Mouse (Mus musculus): ENCODE measurements around the gene Olfr705.
"Not testable (repeated sequence)": the region's sequence is repeated elsewhere in the genome, so short reads cannot be mapped to it uniquely, and the experiment has no call there.

Gene Olfr705

DNA sequence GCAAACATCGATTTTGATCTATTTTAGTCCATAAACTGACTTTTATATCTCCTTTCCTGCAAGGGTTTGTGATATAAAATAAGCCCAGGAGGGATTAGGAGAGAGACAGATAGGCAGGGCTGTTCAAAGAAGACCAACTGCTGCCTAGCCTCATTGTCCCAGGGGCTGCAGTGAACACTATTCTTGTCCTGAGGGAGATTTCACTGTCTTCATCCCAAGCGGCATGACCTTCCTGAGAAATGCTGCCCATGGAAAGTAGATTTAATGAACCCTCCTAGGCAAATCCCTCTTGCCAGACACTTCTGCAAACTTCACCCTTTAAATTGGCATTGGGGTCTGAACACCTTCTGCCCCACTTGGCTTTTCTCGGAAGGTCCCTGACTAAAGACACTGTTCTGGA is at the start of gene Olfr705:
Gene Olfr705, minus strand, starts transcription at position 101 of the 400 bp plus-strand sequence.
- CTCF ChIA-PET = no interaction called here

DNA sequence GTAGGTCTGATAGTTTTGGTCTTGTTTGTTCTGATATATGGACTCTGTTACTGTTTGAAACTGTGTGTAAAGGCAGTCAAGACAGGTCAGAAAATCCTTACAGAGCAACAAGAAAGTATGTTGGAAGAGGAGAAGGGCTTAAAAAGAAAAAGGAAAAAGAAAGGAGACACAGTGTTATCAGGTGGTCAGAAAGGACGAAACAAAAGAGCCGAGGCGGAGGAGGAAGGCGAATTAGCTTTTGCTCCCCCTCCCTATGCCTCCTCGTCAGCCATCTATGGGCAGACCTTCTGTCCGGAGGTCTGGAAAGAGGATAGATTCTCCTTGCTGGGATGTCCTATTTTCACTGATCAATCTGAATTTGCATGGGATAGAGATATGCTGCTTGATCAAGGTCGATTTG is 44.3 kb upstream of the Olfr705 start:
- CTCF ChIA-PET = not testable (repeated sequence)

DNA sequence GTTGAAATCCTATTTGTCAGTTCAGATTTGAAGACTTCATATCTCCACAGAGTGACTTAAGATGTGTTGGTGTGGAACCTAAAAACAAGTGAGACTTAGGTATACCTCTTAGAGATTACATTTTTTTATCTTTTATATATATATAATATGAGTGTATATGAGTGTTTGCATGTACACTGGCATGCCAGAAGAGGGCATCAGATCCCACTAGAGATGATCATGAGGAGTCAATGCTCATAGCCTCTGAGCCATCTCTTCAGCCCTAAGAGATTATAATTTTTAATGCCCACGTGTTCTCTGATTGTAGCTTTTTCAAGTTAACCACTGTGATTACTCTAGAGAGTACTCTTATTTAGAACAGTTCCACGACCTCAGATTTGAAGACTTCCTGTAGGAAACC is 31.0 kb upstream of the Olfr705 start, which contains the start of gene Olfr1532-ps1:
Gene Olfr1532-ps1, plus strand, starts transcription at position 326 of the 400 bp plus-strand sequence.
- CTCF ChIA-PET = no interaction called here

DNA sequence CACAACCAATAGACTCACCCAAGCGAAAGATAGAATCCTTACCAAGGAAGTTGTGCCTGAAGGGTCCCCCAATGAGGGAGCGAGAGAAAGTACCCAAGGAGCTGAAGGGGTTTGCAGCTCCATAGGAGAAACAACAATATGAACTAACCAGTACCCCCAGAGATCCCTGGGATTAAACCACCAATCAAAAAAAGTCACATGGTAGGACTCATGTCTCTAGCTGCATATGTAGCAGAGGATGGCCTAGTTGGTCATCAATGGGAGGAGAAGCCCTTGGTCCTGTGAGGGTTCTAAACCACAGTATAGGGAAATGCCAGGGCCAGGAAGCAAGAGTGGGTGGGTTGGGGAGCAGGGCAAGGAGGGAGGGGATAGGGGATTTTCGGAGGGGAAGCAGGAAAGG is 24.4 kb upstream of the Olfr705 start, which contains the start of gene Olfr707:
Gene Olfr707, minus strand, starts transcription at position 101 of the 400 bp plus-strand sequence.
- CTCF ChIA-PET = not testable (repeated sequence)

DNA sequence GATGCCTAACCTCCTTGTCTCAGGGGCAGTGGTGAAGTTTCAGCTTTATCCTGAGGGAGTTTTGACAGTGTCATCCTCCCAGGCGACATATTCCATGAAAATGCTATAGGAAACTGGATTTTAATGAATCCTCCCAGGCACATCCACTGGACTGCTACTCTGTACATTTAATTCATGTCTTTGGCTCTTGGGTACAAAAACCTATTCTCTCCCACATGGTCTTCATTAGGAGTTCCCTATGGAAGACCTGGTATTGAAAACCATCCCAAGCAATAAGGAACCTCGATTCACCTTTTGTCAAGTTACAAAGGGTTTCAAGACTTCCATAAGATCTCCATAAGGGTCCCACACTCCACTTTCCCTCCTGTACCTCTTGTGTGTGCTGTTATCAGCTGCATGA is 11.4 kb upstream of the Olfr705 start, which contains the start of gene Olfr706:
Gene Olfr706, minus strand, starts transcription at position 101 of the 400 bp plus-strand sequence.
- CTCF ChIA-PET = no interaction called here

DNA sequence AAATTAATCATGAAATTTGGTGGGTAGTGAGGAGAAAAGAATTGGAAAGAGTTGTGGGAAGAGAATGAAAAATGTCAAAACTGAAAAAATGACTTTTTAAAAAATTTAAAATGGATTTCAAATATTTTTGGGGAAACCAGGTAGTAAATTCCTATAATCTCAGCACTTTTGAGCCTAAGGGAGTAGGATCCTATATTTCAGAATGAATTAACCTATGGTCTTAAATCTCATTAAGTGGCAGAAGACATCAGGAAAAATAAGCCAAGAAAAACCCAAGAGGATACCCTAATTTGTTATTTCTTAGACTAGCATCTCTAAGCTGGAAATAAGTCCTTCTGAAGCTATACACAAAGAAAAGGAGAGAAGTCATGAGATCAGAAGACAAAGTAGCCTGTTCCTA is 13.8 kb downstream of the Olfr705 start, which contains the start of gene Olfr704:
Gene Olfr704, plus strand, starts transcription at position 301 of the 400 bp plus-strand sequence.
- CTCF ChIA-PET = no interaction called here

DNA sequence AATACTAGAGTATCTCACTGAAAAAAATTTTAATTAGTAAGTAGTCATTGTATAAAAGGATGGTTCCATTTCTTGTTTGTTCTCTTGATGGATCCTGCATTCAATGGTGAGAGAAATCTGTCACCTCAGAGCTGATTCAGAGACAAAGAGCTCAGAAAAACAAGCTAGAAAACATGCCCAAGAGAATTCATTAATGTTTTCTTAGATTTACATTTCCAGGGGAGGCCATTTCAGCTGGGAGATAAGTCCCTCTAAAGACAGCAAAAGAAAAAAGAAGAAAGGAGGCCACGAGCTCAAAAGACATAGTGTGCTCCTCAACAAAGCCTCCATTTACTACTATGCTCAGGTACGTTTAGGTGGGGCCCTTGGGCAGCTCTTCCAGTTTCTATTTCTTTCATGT is 33.6 kb downstream of the Olfr705 start, which contains the start of gene Olfr703:
Gene Olfr703, plus strand, starts transcription at position 301 of the 400 bp plus-strand sequence.
- CTCF ChIA-PET = no interaction called here

DNA sequence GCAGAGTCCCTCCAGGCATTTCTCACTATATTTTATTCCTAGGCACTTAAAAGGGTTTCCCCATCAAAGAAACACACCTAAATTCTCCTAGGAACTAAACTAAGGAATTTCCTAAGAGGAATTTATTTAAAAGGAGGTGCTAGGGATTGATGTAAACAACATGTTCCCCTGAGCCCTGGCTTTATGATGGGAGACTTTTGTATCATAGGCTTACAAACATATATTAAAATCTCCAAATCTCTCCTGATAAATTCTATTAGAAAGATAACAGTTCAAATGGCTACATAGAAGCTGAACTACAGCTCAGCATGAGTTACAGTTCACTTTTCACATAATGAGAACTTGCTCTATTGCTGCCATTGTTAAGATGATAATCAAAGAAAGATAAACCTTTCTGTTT is 42.9 kb downstream of the Olfr705 start, which contains the start of gene Olfr702:
Gene Olfr702, minus strand, starts transcription at position 101 of the 400 bp plus-strand sequence.
- CTCF ChIA-PET = no interaction called here
